Comparison of ENCODE assay signal across 21 mouse cellular contexts in the genomic region with DNA sequence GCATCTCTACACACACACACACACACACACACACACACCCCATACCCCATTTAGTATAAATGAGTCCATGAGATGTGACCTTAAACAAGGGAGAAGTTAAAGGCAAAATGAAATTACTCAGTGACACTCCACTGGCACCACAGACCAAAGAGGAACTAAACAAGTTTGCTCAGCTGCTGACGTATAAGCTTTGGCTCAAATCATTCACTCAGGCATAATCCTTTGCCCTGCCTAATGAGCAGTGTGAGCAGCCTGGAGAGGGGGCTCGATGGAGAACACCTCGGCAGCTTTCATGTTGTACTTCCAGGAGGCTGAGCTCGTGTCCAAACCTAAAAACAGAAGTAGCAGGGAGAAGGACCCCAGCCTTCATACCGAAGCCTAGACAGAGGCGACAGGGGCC. TPM values are rescaled to one million over a fixed set of nuclear protein-coding genes. Genes with fewer than 3 reads are reported as not detected.
DNase-seq lines count a peak whose midpoint lies in the region; ATAC-seq and TF ChIP-seq lines count a peak whose summit lies in the region.
"Had no signal": no experiment of that assay in that cellular context is flagged by ENCODE, and none has a peak within 500 bp of the region (broad histone marks: within the 10 kb centered on the region; RNA-seq: fewer than 3 reads in every experiment).

No protein-coding gene starts in this region.

- 0 out of 2 replicates have a peak, but pooled peaks have one; percentile 20 for ATAC-seq in liver, embryonic 13.5 days (ENCODE audit: low read depth)
- ATAC-seq in liver, embryonic 12.5 days = no peak
- ATAC-seq: activated CD4-positive, CD25-positive, alpha-beta regulatory T cell, adult 4 months; forebrain, embryonic 16.5 days; midbrain, embryonic 15.5 days had no signal

- no peak overlapping the region for H3K9ac ChIP-seq in liver, embryonic 13.5 days
- no peak overlapping the region for H3K9ac ChIP-seq in liver, embryonic 12.5 days
- H3K9ac ChIP-seq in MEL (ENCODE audit: control insufficient read depth, low read depth, low read length, poor library complexity, severe bottlenecking) = 0 out of 2 replicates have a peak overlapping the region, but pooled peaks have one; percentile 5
- H3K9ac ChIP-seq: kidney, embryonic 15.5 days; limb, embryonic 15.5 days; midbrain, embryonic 15.5 days had no signal

- no peaks in the 10 kb centered on the region for H3K79me2 ChIP-seq in MEL (ENCODE audit: control insufficient read depth, insufficient read depth, low read length, poor library complexity)

- H3K4me3 ChIP-seq in liver, embryonic 13.5 days (replicated peaks) = no peak overlapping the region
- H3K4me3 ChIP-seq in liver, embryonic 12.5 days = no peak overlapping the region
- H3K4me3 ChIP-seq in MEL (ENCODE audit: control insufficient read depth in 1 of 2, insufficient read depth in 1 of 2, low read depth in 2 of 2, low read length in 2 of 2) = peak overlapping the region; percentile 7 to 38; a peak in 3 of 4 replicates
- H3K4me3 ChIP-seq in megakaryocyte, embryonic 14.5 days (replicated peaks) = peak overlapping the region; percentile 81
- H3K4me3 ChIP-seq: embryonic facial prominence, embryonic 10.5 days; erythroblast, embryonic 14.5 days; heart, adult 2 months; kidney, embryonic 15.5 days; layer of hippocampus, adult 2 months; limb, embryonic 15.5 days; midbrain, embryonic 15.5 days had no signal

- no peak overlapping the region for H3K27ac ChIP-seq in liver, embryonic 13.5 days
- no peak overlapping the region for H3K27ac ChIP-seq in liver, embryonic 12.5 days
- H3K27ac ChIP-seq in MEL (ENCODE audit: control insufficient read depth, low read depth, low read length) = peak overlapping the region; percentile 4; the same call in 1 of the 2 replicates
- H3K27ac ChIP-seq: embryonic facial prominence, embryonic 10.5 days; heart, adult 2 months; kidney, embryonic 15.5 days; layer of hippocampus, adult 2 months; limb, embryonic 15.5 days; midbrain, embryonic 15.5 days had no signal

- no peak for TF ChIP-seq RAD21 in MEL (IDR thresholded peaks at IDR 0.05; ENCODE audit: low read depth, low read length)

- peaks cover 11% of the 10 kb centered on the region for H3K4me1 ChIP-seq in liver, embryonic 13.5 days (replicated peaks)
- H3K4me1 ChIP-seq in liver, embryonic 12.5 days = peaks cover 15% of the 10 kb centered on the region; the same call in 1 of the 2 replicates
- peaks cover 2 to 14% of the 10 kb centered on the region in 2 experiments; a peak in 2 of 4 replicates for H3K4me1 ChIP-seq in MEL (ENCODE audit: control insufficient read depth in 1 of 2, insufficient read depth in 2 of 2, low read length in 2 of 2)
- H3K4me1 ChIP-seq in megakaryocyte, embryonic 14.5 days = peaks cover 100% of the 10 kb centered on the region
- H3K4me1 ChIP-seq: midbrain, embryonic 15.5 days had no signal

- no peak for TF ChIP-seq CTCF in MEL (IDR thresholded peaks at IDR 0.05 in 2 of 3, conservative IDR thresholded peaks at IDR 0.05 in 1 of 3; ENCODE audit: control insufficient read depth in 1 of 3, insufficient read depth in 1 of 3, low read depth in 2 of 3, low read length in 3 of 3, poor library complexity in 1 of 3, severe bottlenecking in 1 of 3)

- no peak for TF ChIP-seq EP300 in MEL (IDR thresholded peaks at IDR 0.05; ENCODE audit: low read depth in 1 of 2, low read length in 2 of 2)

- TF ChIP-seq POLR2A in MEL (IDR thresholded peaks at IDR 0.05; ENCODE audit: control insufficient read depth in 1 of 2, insufficient read depth in 1 of 2, low read depth in 1 of 2, low read length in 2 of 2, poor library complexity in 1 of 2) = no peak

- no peak for DNase-seq in liver, embryonic 13.5 days
- peak; percentile 82 for DNase-seq in A20 (ENCODE audit: low read depth, low spot score)
- peak; percentile 85 for DNase-seq in MEL (ENCODE audit: low read depth, low spot score)
- no peak for DNase-seq in urinary bladder, postnatal 36 days (ENCODE audit: low spot score in 2 of 2)
- DNase-seq in left cerebral cortex, adult 11 months (ENCODE audit: low spot score) = no peak
- DNase-seq: adrenal gland, postnatal 36 days; cerebellum, postnatal 25 days; heart, adult 2 months; heart, postnatal 14 days; lung, postnatal 14 days; thymus, postnatal 4 days had no signal

- no peaks in the 10 kb centered on the region for H3K9me3 ChIP-seq in liver, embryonic 13.5 days (replicated peaks)
- H3K9me3 ChIP-seq in liver, embryonic 12.5 days (replicated peaks) = no peaks in the 10 kb centered on the region
- no peaks in the 10 kb centered on the region for H3K9me3 ChIP-seq in MEL (replicated peaks; ENCODE audit: insufficient read depth, low read length)
- no peaks in the 10 kb centered on the region for H3K9me3 ChIP-seq in megakaryocyte, embryonic 14.5 days
- H3K9me3 ChIP-seq: embryonic facial prominence, embryonic 10.5 days; kidney, embryonic 15.5 days; limb, embryonic 15.5 days; midbrain, embryonic 15.5 days had no signal

- no peaks in the 10 kb centered on the region for H3K36me3 ChIP-seq in liver, embryonic 13.5 days
- no peaks in the 10 kb centered on the region for H3K36me3 ChIP-seq in liver, embryonic 12.5 days
- H3K36me3 ChIP-seq in MEL (ENCODE audit: control insufficient read depth in 1 of 2, insufficient read depth in 2 of 2, low read length in 2 of 2) = no peaks in the 10 kb centered on the region
- H3K36me3 ChIP-seq in megakaryocyte, embryonic 14.5 days (replicated peaks; ENCODE audit: low read length) = peaks cover 64% of the 10 kb centered on the region
- H3K36me3 ChIP-seq: embryonic facial prominence, embryonic 10.5 days; kidney, embryonic 15.5 days; limb, embryonic 15.5 days; midbrain, embryonic 15.5 days had no signal

- no peaks in the 10 kb centered on the region for H3K27me3 ChIP-seq in liver, embryonic 13.5 days
- no peaks in the 10 kb centered on the region for H3K27me3 ChIP-seq in liver, embryonic 12.5 days (replicated peaks)
- H3K27me3 ChIP-seq in MEL (ENCODE audit: control insufficient read depth in 1 of 2, insufficient read depth in 2 of 2, low read length in 2 of 2) = no peaks in the 10 kb centered on the region
- no peaks in the 10 kb centered on the region for H3K27me3 ChIP-seq in megakaryocyte, embryonic 14.5 days (replicated peaks)
- H3K27me3 ChIP-seq: kidney, embryonic 15.5 days; limb, embryonic 15.5 days; midbrain, embryonic 15.5 days had no signal

- H3K4me2 ChIP-seq in liver, embryonic 13.5 days = no peak overlapping the region
- H3K4me2 ChIP-seq in liver, embryonic 12.5 days = no peak overlapping the region
- H3K4me2 ChIP-seq: kidney, embryonic 15.5 days; limb, embryonic 15.5 days; midbrain, embryonic 15.5 days had no signal

- 47% methylated on average over 6 of the region's 6 CpGs for WGBS in liver, embryonic 13.5 days (ENCODE audit: insufficient replicate concordance)
- WGBS in liver, embryonic 12.5 days (ENCODE audit: insufficient replicate concordance) = 55% methylated on average over 6 of the region's 6 CpGs

TF ChIP-seq in MEL, 35 proteins besides CTCF, POLR2A, EP300 and RAD21:
- TF ChIP-seq RCOR1 (IDR thresholded peaks at IDR 0.05; ENCODE audit: low read depth, low read length) = no peak
- no peak for TF ChIP-seq GABPA (IDR thresholded peaks at IDR 0.05; ENCODE audit: low read depth, low read length)
- TF ChIP-seq JUND (IDR thresholded peaks at IDR 0.05; ENCODE audit: low read depth, low read length) = no peak
- 0 out of 2 replicates have a peak, but pooled peaks have one; percentile 23 for TF ChIP-seq MXI1 (IDR thresholded peaks at IDR 0.05; ENCODE audit: low read depth, low read length)
- no peak for TF ChIP-seq MAZ (IDR thresholded peaks at IDR 0.05; ENCODE audit: low read depth, low read length)
- TF ChIP-seq BHLHE40 (IDR thresholded peaks at IDR 0.05; ENCODE audit: borderline replicate concordance, low read depth, low read length) = no peak
- TF ChIP-seq ETS1 (IDR thresholded peaks at IDR 0.05; ENCODE audit: low read depth, low read length) = peak; percentile 36; the same call in 1 of the 2 replicates
- TF ChIP-seq NELFE (IDR thresholded peaks at IDR 0.05; ENCODE audit: low read depth, low read length) = no peak
- no peak for TF ChIP-seq ZNF384 (IDR thresholded peaks at IDR 0.05; ENCODE audit: low read depth, low read length)
- no peak for TF ChIP-seq MYC (IDR thresholded peaks at IDR 0.05; ENCODE audit: low read depth, low read length)
- no peak for TF ChIP-seq USF2 (IDR thresholded peaks at IDR 0.05; ENCODE audit: borderline replicate concordance in 1 of 2, insufficient read depth in 1 of 2, low read depth in 1 of 2, low read length in 2 of 2)
- no peak for TF ChIP-seq POLR2AphosphoS2 (IDR thresholded peaks at IDR 0.05; ENCODE audit: low read length)
- no peak for TF ChIP-seq ZMIZ1 (IDR thresholded peaks at IDR 0.05; ENCODE audit: low read depth, low read length)
- no peak for TF ChIP-seq NRF1 (IDR thresholded peaks at IDR 0.05; ENCODE audit: insufficient read depth, low read depth, low read length, poor library complexity, severe bottlenecking)

RNA-seq across cellular contexts. Expression of gene Tbc1d14, which starts 43.8 kb away (rescaled TPM):
- polyA plus RNA-seq in liver, embryonic 13.5 days (2015; fragmentation: Nextera tagmentation; extraction: Ambion mirVana) = 9.4 and 10.9 TPM in 2 replicates
- 15.4 and 15.7 TPM in 2 replicates for polyA plus RNA-seq in liver, embryonic 12.5 days (2016; fragmentation: Nextera tagmentation; extraction: Ambion mirVana)
- total RNA-seq in MEL (2012; rRNA removed) = 7.3 and 9.6 TPM in 2 replicates
- polyA plus RNA-seq in MEL (2012; ENCODE audit: insufficient read depth in 1 of 2, insufficient read length in 2 of 2, low read depth in 1 of 2, low replicate concordance in 2 of 2, missing spikeins in 1 of 2) = 10 to 100 TPM in 1 of 2 experiments, not detected in 1; 35.6 TPM
- polyA plus RNA-seq in megakaryocyte, embryonic 14.5 days (2012; ENCODE audit: insufficient read depth, low replicate concordance) = 7.1 and 8.7 TPM in 2 replicates

Comparison
In these comparisons a context has a peak if more than half of its experiments do, and no peak if none do; other contexts are left out.
1. DNase-seq: peak in A20 (single experiment) and MEL (single experiment); none in liver, embryonic 13.5 days (single experiment), urinary bladder, postnatal 36 days (0 of 2) and left cerebral cortex, adult 11 months (single experiment).
2. H3K4me3 ChIP-seq: peak in MEL (2 of 2) and megakaryocyte, embryonic 14.5 days (single experiment); none in liver, embryonic 13.5 days (single experiment) and liver, embryonic 12.5 days (single experiment).